Mouse (Mus musculus): ENCODE data around the gene Gabarapl2. TPM values are rescaled to one million over a fixed set of nuclear protein-coding genes. Genes with fewer than 3 reads are reported as not detected.

Gabarapl2 gene
- total RNA-seq, 2 experiments from 2014 or later: 200 to 212 TPM

DNA sequence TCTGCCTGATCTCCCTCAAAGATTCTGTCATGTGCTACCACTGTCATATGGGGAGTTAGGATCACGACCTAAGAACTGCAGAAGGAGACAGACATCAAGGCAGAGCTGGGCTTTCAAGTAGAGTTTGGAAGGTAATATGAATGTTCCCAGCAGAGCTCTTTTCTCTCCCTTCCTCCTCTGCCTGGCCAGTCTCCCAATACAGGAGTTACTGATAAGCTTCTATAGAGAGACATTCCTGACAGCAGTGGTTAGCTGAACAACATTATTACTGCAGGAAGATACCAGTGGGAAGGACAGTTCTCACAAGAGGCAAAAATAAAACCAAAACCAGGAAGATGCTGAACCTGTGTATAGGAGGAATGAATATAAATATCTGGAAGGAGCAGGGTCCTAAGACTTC lies 22.1 kb downstream of the Gabarapl2 start:
- intact Hi-C loops (cut with DNase I): no loop called here
- DNase-seq (ENCODE audit: low spot score in 2 of 2): no peak

DNA sequence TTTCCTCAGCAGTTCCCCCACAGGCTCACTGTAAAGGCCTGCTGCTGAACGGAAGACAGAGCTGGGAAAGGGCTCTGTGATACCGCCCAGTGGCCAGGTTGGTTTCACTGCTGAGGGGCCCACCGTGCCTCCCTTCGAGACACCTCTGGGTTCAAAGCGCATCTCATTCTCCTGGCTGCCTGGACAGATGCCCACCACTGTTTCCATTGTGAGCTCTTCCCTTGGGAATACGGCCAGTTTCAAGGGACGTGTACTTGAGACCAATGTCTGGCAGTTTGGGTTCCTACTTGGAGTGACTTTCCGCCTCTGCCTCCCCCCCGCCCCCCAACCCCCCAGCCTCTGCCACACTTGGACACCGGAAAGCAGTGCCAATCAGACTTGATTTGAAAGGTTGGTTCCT lies 22.6 kb downstream of the Gabarapl2 start:
- intact Hi-C loops (cut with DNase I): no loop called here
- no peak for DNase-seq (ENCODE audit: low spot score in 2 of 2)

DNA sequence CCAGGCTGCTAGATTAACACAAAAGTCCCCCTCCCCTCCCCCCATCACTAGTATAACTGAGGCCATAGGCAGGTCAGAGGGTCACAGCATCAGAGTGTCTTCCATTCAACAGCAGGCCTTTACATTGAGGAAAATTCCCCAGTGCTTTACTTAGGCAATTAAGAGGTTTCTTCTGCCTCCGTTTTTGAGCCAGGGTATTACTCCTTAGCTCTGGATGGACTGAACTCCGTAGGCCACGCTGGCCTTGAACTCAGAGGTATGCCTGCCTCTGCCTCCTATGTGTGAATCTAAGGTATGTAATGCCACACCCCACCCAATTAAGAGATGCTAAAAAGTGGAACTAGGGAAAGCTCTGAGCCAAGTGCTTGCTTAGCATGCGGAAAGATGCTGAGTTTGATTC lies 23.0 kb downstream of the Gabarapl2 start:
- DNase-seq (ENCODE audit: low spot score in 2 of 2): no peak
- intact Hi-C loops (cut with DNase I): no loop called here

DNA sequence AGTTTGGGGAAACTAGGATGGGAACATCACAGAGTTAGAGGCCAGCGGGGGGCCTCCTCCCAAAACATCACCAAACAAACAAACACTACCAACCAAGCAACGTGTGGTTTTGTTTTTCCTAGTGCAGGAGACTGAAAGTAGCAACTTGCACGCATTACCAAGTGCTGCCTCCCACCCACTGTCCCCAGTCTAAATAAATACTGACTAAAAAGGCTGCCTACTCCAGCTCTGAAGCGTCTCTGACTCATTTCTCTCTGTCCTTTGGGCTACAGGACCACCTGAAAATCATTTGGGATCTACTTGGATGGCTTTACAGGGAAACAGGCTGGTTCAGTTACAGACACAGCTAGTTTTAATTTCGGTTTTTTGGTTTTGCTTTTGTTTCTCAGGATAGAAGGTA lies 23.8 kb downstream of the Gabarapl2 start:
- intact Hi-C loops (cut with DNase I): no loop called here
- DNase-seq (ENCODE audit: low spot score in 2 of 2): peak in 1 of 2 experiments; percentile 26

DNA sequence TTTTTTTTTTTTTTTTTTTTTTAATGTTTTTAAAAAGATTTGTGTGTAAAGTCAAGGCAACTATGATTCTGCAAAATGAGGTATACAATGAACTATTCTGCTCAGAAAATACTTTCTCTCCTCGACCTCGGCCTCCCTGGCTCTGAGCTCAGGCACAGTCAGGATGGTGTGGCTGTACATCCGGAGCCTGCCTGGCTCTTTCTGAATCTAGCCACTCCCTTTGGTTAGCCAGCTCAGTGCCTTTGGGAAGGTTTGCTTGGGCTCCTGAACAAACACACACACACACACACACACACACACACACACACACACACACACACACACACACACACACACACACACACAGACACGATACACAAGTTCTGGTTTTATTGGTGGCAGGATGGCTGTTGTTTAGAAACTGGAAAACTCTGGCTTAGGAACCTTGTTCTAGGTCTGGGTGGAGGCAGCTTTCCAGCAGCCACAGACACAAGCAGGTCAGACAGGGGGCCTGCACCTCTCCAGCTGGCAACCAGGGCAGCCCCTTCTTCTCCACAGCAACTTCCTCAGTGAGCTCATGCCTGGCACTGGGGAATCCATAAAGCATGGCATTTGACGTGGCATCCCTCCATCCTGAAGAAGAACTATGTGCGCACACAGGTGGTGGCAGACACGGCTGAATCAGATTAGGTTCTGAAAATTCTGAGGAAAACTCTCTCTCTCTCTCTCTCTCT lies 24.5 kb downstream of the Gabarapl2 start:
- no peak for DNase-seq (ENCODE audit: low spot score in 2 of 2)
- intact Hi-C loops (cut with DNase I): no loop called here

DNA sequence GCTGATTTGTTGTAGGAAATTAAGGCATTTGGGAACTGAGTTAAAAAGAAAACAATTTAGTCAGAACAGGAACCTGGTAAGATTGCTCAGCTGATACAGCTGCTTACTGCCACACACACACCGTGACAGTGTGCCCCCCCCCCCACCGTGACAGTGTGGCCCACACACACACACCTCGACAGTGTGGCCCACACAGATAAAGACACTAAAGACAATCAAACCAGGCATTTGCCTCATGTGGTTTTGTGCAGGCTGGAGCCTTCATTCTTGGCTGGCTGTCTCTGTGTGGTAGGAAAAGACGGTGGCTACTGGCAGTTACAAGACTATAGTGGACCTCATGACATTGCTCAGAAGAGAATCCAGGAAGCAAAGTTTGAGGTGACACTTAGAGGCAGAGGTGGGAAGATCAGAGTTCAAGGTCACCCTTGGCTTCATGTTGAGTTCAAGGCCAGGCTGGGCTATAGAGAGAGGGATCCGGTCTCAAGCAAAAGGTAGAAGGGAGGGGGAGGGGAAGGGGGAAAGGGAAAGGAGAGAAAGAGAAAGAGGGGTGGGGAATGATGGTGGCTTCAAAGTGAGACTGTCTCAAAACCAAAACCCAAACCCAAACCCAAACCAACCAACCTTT lies 26.9 kb downstream of the Gabarapl2 start:
- no peak for DNase-seq (ENCODE audit: low spot score in 2 of 2)
- intact Hi-C loops (cut with DNase I): no loop called here

DNA sequence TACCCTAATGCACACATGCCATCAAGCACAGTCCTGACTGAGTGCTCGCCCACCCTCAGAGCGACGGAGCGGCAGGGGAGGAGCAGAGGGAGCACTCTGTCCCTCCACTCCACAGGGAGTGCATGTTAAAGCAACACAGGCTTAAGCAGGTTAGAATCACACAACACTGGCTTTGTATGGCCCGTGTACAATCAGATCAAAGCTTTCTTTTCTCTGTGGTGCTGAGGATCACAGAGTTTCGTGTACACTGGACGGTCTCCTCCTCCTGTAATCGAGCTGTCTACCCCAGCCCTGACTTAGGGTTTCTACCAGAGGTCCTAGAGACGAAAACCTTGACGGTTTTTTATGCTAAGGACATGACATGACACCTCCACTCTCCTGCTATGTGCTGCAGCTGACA lies 28.0 kb downstream of the Gabarapl2 start:
- DNase-seq (ENCODE audit: low spot score in 2 of 2): no peak
- intact Hi-C loops (cut with DNase I): no loop called here

DNA sequence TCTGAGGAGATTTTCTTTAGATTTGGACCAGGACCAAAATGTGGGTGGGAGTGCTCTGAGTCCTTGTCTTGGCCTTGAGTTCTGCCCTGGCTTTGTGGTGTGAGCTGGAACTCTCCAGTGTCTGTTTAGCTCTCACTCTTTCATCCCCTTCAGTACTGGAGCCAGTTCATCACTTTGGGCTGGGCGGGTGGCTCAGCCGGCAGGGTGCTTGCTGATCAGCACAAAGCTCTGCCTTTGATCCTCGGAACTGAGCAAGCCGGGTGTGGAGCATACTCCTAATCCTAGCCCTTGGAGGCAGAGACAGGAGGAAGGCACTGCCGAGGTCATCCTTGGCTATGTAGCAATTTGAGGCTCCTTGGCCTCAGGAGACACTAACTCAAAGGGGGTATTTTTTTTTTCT lies 28.5 kb downstream of the Gabarapl2 start:
- intact Hi-C loops (cut with DNase I): no loop called here
- DNase-seq (ENCODE audit: low spot score in 2 of 2): no peak

DNA sequence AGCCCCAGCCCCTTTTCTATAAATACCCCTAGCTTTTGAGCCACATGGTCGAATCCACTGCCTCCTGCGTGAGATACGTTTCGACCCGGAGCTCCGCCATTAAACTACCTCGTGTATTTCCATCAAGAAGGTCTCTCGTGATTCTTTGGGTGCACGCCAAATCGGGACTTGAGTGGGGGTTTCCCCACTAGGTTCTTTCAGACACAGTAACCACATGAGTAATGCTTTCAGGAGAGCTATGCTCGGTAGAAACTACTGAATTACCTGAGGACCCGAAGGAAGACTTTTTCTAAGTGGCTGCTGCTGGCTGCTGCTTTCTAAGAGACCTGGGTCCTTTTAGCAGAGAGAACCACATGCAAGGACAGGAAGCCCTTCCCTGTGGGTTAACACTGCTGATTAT lies 33.6 kb downstream of the Gabarapl2 start:
- no peak for DNase-seq (ENCODE audit: low spot score in 2 of 2)
- intact Hi-C loops (cut with DNase I): no loop called here

DNA sequence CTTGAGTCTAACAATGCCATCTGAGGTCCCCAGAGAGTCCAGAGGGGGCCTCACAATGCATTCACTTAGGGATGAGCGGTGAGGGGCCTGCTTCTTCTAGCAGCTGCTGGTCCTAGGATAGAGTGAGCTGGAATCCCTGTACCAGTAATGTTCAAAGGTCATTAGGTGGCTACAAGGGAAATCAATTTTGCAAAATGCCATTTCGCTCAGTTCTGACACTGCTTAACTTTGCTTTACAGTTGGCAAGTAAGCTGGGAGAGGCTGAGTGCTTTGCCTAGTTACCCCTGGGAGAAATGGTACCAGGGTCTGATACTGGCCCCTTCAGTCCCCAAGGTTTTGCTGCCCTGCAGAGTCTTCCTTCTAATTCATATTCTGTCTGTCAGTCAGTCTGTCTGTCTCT lies 35.2 kb downstream of the Gabarapl2 start:
- intact Hi-C loops (cut with DNase I): no loop called here
- DNase-seq (ENCODE audit: low spot score in 2 of 2): no peak

DNA sequence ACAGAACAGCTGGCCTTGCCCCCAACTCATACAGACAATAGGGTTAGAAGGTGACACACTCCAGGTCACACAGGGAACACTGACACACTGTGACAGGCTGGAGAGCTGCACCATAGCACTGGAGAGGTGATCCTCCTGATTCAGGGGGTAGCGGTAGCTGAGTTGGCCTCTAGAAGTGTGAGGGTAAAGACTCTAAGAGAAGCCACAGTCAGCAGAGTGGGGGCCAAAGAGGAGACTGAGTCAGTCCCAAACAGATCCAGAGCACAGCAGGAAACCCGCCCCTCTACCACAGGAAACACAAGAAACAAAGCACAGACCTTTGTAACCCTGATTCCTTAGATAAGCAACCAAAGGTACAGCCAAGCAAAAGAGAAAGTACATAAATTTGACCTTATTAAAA lies 35.8 kb downstream of the Gabarapl2 start:
- intact Hi-C loops (cut with DNase I): no loop called here
- no peak for DNase-seq (ENCODE audit: low spot score in 2 of 2)

DNA sequence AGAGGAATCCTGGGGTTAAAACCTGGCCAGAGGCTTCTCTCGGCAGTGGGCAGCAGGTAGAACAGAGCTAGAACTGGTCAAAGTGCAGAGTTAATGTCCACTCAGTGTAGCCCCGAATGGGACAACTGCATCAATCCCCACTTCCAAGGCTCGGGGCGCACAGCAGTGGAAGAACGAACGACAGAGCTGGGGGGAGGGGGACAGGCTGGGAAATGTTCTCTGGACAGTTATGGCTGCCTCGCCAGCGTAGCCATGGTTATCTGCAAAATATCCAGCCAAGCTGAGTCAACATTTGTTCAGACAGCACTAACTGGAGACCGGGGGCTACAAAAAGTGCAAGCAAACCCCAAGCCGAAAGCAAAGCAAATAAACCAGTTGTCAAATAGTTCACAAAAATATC lies 37.6 kb downstream of the Gabarapl2 start:
- intact Hi-C loops (cut with DNase I): no loop called here
- DNase-seq (ENCODE audit: low spot score in 2 of 2): no peak

DNA sequence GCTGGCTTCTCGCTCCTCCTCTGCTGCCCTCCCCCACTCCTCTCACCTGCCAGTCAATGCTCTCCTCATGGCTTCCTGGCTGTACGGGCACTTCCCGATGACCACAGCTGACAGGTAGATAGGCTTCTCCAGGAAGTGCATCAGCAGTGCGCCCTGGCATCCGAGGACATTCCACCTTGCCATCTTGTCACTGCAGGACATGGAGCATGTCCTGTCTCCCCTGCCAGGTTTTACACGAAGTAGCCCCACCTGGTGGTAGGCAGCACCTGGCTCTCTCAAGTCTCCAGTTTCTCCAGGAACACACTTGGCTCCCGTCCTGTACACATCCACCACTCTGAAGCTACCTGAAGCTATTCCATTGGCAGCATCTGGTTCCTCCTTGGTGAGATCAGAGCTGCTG lies 41.6 kb downstream of the Gabarapl2 start:
- intact Hi-C loops (cut with DNase I): no loop called here
- DNase-seq (ENCODE audit: low spot score in 2 of 2): no peak

DNA sequence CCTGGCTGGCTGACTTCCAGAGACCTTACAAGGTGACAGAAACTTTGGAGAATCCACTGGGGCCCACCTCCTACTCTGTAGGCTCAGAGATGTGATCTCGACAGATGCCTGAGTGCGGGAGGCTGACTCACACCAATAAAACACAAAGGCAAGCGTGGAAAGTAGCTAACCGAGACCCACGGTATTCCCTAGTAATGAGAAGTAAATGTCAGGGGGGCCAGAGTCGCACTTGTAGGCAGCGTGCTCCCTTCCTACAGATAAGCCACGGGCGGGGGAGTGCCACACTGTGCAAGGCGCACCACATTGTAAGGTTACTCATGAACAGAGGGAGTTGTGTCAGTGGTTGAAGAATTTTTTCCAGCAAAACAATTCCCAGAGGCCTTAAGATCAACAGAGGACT lies 44.0 kb downstream of the Gabarapl2 start:
- intact Hi-C loops (cut with DNase I): no loop called here
- DNase-seq (ENCODE audit: low spot score in 2 of 2): no peak

DNA sequence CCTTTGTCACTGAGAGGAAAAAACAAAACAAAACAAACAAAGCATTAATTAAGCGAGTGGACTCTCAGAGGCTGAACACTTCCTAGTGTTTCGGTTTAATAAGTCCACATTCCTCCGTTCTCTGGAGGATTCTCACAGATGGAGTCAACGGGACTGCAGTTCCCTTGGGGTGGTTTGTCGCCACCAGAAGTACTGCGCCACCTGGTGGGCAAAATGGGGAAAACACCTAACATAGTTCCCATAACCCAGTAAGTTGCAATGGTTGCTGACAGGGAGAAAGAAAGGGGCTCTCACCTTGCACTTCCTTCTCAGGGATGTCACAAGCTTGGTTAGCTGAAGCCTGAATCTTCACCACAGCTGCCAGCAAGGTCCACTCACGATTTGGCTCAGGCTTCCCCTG lies 49.4 kb downstream of the Gabarapl2 start:
- intact Hi-C loops (cut with DNase I): loop anchor here (2.0 to 10.0 kb wide), 2 partner anchors 49 to 115 kb away; partner anchors contain the start of genes Gabarapl2 and Tmem170
- peak; percentile 70 to 83 for DNase-seq (ENCODE audit: low spot score in 2 of 2)

DNA sequence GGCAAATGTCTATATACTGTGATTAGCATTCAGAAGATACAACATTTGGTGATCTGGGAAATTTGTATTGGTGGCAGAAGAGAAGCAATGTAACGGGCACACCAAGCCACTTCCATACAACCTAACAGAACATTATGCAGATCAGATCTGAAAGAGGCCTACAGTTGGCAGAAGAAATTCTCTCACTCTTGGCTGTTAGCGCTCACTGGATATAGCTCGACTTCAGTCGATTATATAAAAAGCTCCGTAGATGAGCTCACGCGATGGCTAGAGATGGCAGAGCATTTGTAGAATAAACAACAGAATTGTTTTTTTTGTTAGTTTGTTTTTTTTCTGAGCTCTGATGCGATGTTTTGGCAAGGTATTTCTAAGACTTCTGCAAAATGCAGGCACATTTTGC lies 50.8 kb downstream of the Gabarapl2 start:
- intact Hi-C loops (cut with DNase I): loop anchor here (2.0 to 10.0 kb wide), 2 partner anchors 50 to 116 kb away; partner anchors contain the start of genes Gabarapl2 and Tmem170
- DNase-seq (ENCODE audit: low spot score in 2 of 2): peak in 1 of 2 experiments; percentile 54

DNA sequence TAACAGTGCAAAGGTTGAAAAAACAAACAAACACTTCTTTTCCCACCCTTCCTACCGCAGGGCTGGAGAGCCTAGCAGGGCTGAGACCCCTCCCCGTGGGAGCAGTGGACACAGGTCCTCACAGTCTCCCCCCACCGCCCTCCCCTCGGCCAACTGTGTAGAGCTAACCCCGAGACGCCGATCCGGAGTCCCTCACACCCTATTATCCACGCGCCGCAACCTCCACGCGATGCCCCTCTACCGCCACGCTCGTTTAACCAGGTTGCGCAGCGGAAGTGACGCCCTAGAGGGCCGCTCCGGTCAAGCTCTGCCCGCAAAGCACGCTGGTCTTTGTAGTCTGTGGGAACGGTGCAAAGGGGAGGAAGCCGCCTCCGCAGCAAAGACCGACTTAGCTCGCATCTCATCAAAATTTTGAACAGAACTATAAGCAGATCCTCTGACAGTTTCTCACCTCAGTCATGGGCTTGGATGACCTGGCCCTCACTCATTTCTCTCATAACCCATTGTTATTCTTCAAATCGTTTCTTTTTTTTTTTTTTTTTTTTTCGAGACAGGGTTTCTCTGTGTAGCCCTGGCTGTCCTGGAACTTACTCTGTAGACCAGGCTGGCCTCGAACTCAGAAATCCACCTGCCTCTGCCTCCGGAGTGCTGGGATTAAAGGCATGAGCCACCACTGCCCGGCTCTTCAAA lies 51.7 kb downstream of the Gabarapl2 start, which contains the start of gene Adat1:
TSS of gene Adat1 (minus strand) at position 290 of the 690 bp plus-strand sequence.
- DNase-seq (ENCODE audit: low spot score in 2 of 2): peak; percentile 83 to 89
- intact Hi-C loops (cut with DNase I): loop anchor here (1.0 to 10.0 kb wide), 2 partner anchors 19 to 117 kb away; partner anchors contain the start of genes Kars, Terf2ip and Tmem170

DNA sequence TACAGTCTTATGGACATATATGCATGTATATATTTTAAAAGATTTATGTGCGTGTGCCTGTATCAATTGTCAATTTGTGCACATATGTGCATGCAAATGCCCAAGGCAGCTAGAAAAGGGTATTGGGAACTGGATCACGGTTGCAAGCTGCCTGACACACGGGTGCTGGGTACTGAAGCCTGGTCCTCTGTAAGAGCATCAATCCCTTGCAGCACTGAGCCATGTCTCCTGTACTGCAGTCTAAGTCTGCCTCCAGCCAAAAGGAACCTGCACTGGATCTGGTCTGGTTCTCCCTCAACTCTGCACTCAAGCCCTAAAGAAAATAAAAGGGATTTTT lies 52.2 kb downstream of the Gabarapl2 start:
- intact Hi-C loops (cut with DNase I): loop anchor here (1.0 to 10.0 kb wide), 2 partner anchors 19 to 118 kb away; partner anchors contain the start of genes Kars, Terf2ip and Tmem170
- no peak for DNase-seq (ENCODE audit: low spot score in 2 of 2)
